Mouse (Mus musculus) embryonic facial prominence, embryonic 15.5 days (tissue): ENCODE results near the gene Ppm1l. TPM values are rescaled to one million over a fixed set of nuclear protein-coding genes. Genes with fewer than 3 reads are reported as not detected.
A peak's percentile ranks its signal among the peaks of the same experiment; 100 is the strongest.

ENCODE experiments used
- ATAC-seq: fragments of 200-750 bp; cut with Nextera tagmentation; 2 replicates; pipeline ENCODE4 v1.8.0; 2017; ENCODE audit warnings: low read depth, moderate TSS enrichment; ENCODE audit not compliant: insufficient number of reproducible peaks, low FRiP score, low TSS enrichment
- H3K27ac ChIP-seq: fragments of 300-500 bp; sonication (generic); replicated peaks from 2 replicates; pipeline ENCODE4 v1.5.1; 2015; ENCODE audit warnings: mild to moderate bottlenecking, inconsistent platforms
- H3K27me3 ChIP-seq: fragments of 300-500 bp; sonication (generic); 2 replicates; pipeline ENCODE4 v1.6.1; 2015; ENCODE audit warnings: inconsistent platforms
- H3K36me3 ChIP-seq: fragments of 300-500 bp; sonication (generic); 2 replicates; pipeline ENCODE4 v1.6.1; 2015; ENCODE audit warnings: mild to moderate bottlenecking, inconsistent platforms
- H3K4me1 ChIP-seq: fragments of 300-500 bp; sonication (generic); 2 replicates; pipeline ENCODE4 v1.6.1; 2015; ENCODE audit warnings: inconsistent platforms
- H3K4me2 ChIP-seq: fragments of 300-500 bp; sonication (generic); replicated peaks from 2 replicates; pipeline ENCODE4 v1.6.1; 2015; ENCODE audit warnings: mild to moderate bottlenecking, inconsistent platforms
- H3K4me3 ChIP-seq: fragments of 300-500 bp; sonication (generic); replicated peaks from 2 replicates; pipeline ENCODE4 v1.5.1; 2015; ENCODE audit warnings: mild to moderate bottlenecking, inconsistent platforms
- H3K9ac ChIP-seq: fragments of 300-500 bp; sonication (generic); 2 replicates; pipeline ENCODE4 v1.6.1; 2015; ENCODE audit warnings: inconsistent platforms
- H3K9me3 ChIP-seq: fragments of 300-500 bp; sonication (generic); replicated peaks from 2 replicates; pipeline ENCODE4 v1.6.1; 2016; ENCODE audit warnings: inconsistent platforms
- WGBS: fragments of 180-500 bp; shearing (Covaris S2); methylation state at CpG from one replicate; pipeline ENCODE4 v1.1.7; 2015; 5-methylcytosine and 5-hydroxymethylcytosine counted together
- polyA plus RNA-seq: library from polyadenylated mRNA; unstranded; fragments of >200 nt; fragmentation: Nextera tagmentation; extraction: Ambion mirVana; gene quantifications from 2 replicates; pipeline ENCODE4 v1.2.1, GENCODE M21; 2015

The Ppm1l gene
- polyA plus RNA-seq, 1 experiment from 2014 or later: 7.3 TPM

DNA sequence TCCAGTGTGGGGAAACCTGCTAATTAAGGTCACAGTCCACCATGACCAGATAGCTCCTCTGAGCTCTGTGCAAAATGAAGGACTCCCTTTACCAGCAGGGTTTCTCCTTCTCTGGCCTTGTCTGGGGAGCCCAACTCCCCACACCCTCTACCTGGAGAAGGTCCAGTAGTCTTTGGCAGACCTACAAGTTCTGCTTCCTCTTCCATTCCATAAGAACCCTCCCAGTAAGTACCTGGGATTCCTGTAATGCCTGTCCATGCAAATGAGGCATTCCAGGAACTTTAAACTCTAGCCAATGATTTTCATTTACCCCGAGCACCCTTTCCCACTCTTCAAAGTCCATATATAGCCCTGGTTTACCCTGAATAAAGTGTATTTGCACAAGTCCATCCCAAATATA is 24.0 kb upstream of the Ppm1l start:
- Histone ChIP-seq H3K4me2 (no peak overlapping the region), H3K4me3 (no peak overlapping the region), H3K27ac (no peak overlapping the region), H3K9ac (no peak overlapping the region), H3K27me3 (no peaks in the 10 kb centered on the region), H3K4me1 (0 out of 2 replicates have a peak, but pooled peaks cover 8% of the 10 kb centered on the region), H3K9me3 (no peaks in the 10 kb centered on the region), H3K36me3 (no peaks in the 10 kb centered on the region)
- WGBS: 75% methylated on average over 1 of the region's 1 CpGs
- no peak for ATAC-seq

- H3K36me3 ChIP-seq: no peaks in the 10 kb centered on the region
- no peak overlapping the region for H3K4me3 ChIP-seq
- ATAC-seq: no peak
- H3K27ac ChIP-seq: no peak overlapping the region
- H3K4me1 ChIP-seq: no peaks in the 10 kb centered on the region
- no peaks in the 10 kb centered on the region for H3K9me3 ChIP-seq
- H3K27me3 ChIP-seq: no peaks in the 10 kb centered on the region
- 86% methylated on average over 8 of the region's 8 CpGs for WGBS
- H3K4me2 ChIP-seq: no peak overlapping the region
- no peak overlapping the region for H3K9ac ChIP-seq
These were observed 20.4 kb upstream of the Ppm1l start for GRCm38 (mm10) chr3:69296270-69296669.

- H3K27ac ChIP-seq: no peak overlapping the region
- no peak overlapping the region for H3K9ac ChIP-seq
- no peak overlapping the region for H3K4me3 ChIP-seq
- no peak overlapping the region for H3K4me2 ChIP-seq
- H3K27me3 ChIP-seq: no peaks in the 10 kb centered on the region
- H3K4me1 ChIP-seq: no peaks in the 10 kb centered on the region
- 44% methylated on average over 1 of the region's 1 CpGs for WGBS
- H3K36me3 ChIP-seq: no peaks in the 10 kb centered on the region
- no peak for ATAC-seq
- H3K9me3 ChIP-seq: no peaks in the 10 kb centered on the region
These were observed 16.5 kb upstream of the Ppm1l start for GRCm38 (mm10) chr3:69300121-69300520.

GRCm38 (mm10) chr3:69315810-69316390 is 761 bp upstream of the Ppm1l start:
- Histone ChIP-seq H3K4me3 (peak overlapping the region; percentile 80), H3K27ac (peak overlapping the region; percentile 85), H3K4me2 (peak overlapping the region; percentile 97), H3K4me1 (peaks cover 21% of the 10 kb centered on the region), H3K36me3 (no peaks in the 10 kb centered on the region), H3K9ac (peak overlapping the region; percentile 63), H3K9me3 (no peaks in the 10 kb centered on the region), H3K27me3 (no peaks in the 10 kb centered on the region)
- 1% methylated on average over 18 of the region's 18 CpGs for WGBS
- no peak for ATAC-seq

- Histone ChIP-seq H3K4me2 (peak overlapping the region; percentile 97), H3K9me3 (no peaks in the 10 kb centered on the region), H3K36me3 (no peaks in the 10 kb centered on the region), H3K9ac (peak overlapping the region; percentile 74), H3K4me1 (peaks cover 21% of the 10 kb centered on the region), H3K4me3 (peak overlapping the region; percentile 80), H3K27ac (peak overlapping the region; percentile 78), H3K27me3 (no peaks in the 10 kb centered on the region)
- peak; percentile 63 for ATAC-seq
- under 1% methylated on average over 55 of the region's 73 CpGs for WGBS
These were observed 827 bp downstream of the Ppm1l start for GRCm38 (mm10) chr3:69317251-69318125.

GRCm38 (mm10) chr3:69318131-69318951 is 1.7 kb downstream of the Ppm1l start:
- 2% methylated on average over 25 of the region's 25 CpGs for WGBS

GRCm38 (mm10) chr3:69319061-69319720 is 2.5 kb downstream of the Ppm1l start:
- H3K4me2 ChIP-seq: peak overlapping the region; percentile 97
- no peaks in the 10 kb centered on the region for H3K9me3 ChIP-seq
- ATAC-seq: no peak
- H3K36me3 ChIP-seq: no peaks in the 10 kb centered on the region
- H3K27me3 ChIP-seq: no peaks in the 10 kb centered on the region
- peak overlapping the region; percentile 80 for H3K4me3 ChIP-seq
- no peak overlapping the region for H3K9ac ChIP-seq
- WGBS: 76% methylated on average over 6 of the region's 6 CpGs
- peaks cover 21% of the 10 kb centered on the region for H3K4me1 ChIP-seq
- no peak overlapping the region for H3K27ac ChIP-seq

More at GRCm38 (mm10) chr3:69318131-69318951, 1.7 kb downstream of the Ppm1l start:
- Histone ChIP-seq H3K9me3 (no peaks in the 10 kb centered on the region), H3K27ac (no peak overlapping the region), H3K4me1 (peaks cover 21% of the 10 kb centered on the region), H3K4me2 (peak overlapping the region; percentile 97), H3K4me3 (peak overlapping the region; percentile 80), H3K9ac (no peak overlapping the region), H3K36me3 (no peaks in the 10 kb centered on the region), H3K27me3 (no peaks in the 10 kb centered on the region)
- no peak for ATAC-seq

DNA sequence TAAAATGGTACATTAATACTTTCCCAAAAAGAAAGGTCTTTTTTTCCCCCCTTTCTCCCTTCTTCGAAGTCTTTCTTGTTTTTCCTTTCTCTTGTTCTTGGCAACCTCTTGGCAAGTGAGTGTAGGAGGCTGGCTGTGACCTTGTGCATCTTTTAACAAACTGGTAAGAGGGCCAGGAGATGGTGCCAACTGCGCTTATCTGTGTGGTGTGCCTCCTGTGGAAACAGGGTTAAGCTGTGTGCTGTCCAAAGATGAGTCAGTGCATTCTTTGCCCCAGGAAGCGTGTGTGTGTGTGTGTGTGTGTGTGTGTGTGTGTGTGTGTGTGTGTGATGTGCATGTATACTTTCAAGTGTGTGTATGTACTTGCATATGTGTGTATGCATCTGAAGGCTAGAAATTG is 7.3 kb downstream of the Ppm1l start:
- ATAC-seq: no peak
- Histone ChIP-seq H3K9me3 (no peaks in the 10 kb centered on the region), H3K9ac (no peak overlapping the region), H3K4me1 (peaks cover 4% of the 10 kb centered on the region), H3K4me2 (no peak overlapping the region), H3K27ac (no peak overlapping the region), H3K4me3 (no peak overlapping the region), H3K27me3 (no peaks in the 10 kb centered on the region), H3K36me3 (no peaks in the 10 kb centered on the region)
- 75% methylated on average over 3 of the region's 3 CpGs for WGBS

DNA sequence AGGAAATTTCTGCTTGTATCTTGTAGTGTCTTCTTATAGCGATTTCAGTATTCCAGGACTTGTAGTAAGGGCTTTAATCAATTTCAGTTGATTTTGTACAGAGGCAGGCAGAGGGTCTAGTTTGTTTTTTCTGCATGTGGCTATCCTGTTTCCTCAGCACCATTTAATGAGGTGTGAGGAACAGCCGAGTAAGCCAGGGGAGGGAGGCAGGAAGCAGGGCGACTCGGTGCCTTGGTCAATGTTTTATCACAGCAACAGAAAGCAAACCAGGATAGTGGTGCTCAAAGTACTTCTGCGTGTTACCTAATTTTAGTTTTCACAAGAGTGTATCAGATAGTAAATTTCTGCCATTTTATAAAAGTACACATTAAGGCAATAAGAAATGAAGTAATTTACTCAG is 13.2 kb downstream of the Ppm1l start:
- Histone ChIP-seq H3K4me1 (no peaks in the 10 kb centered on the region), H3K4me3 (no peak overlapping the region), H3K9me3 (no peaks in the 10 kb centered on the region), H3K4me2 (no peak overlapping the region), H3K9ac (no peak overlapping the region), H3K36me3 (no peaks in the 10 kb centered on the region), H3K27me3 (no peaks in the 10 kb centered on the region), H3K27ac (no peak overlapping the region)
- no peak for ATAC-seq
- WGBS: 64% methylated on average over 5 of the region's 5 CpGs

DNA sequence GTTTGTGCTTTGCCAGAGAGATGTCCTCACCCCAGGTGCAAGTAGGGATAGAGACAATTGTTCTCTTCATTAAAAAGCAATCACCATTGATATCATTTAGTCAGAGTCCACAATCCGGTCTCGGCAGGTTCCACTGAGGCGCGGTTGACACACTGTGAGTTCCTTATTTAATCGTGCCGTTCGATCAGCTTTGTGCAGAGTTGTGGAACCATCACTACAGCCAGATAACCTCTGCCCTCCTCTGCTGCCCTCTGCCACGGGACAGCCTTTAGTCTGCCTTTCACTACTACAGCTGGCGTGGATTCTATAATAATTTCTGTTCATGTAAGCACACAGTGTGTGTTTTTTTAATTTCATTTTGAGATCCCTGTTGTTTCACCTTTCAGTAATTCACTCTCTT is 17.2 kb downstream of the Ppm1l start:
- no peak for ATAC-seq
- H3K4me3 ChIP-seq: no peak overlapping the region
- no peaks in the 10 kb centered on the region for H3K27me3 ChIP-seq
- 67% methylated on average over 9 of the region's 9 CpGs for WGBS
- H3K9ac ChIP-seq: no peak overlapping the region
- H3K36me3 ChIP-seq: no peaks in the 10 kb centered on the region
- no peak overlapping the region for H3K27ac ChIP-seq
- H3K4me1 ChIP-seq: no peaks in the 10 kb centered on the region
- H3K9me3 ChIP-seq: no peaks in the 10 kb centered on the region
- no peak overlapping the region for H3K4me2 ChIP-seq

GRCm38 (mm10) chr3:69340486-69340885 is 23.8 kb downstream of the Ppm1l start:
- no peak overlapping the region for H3K27ac ChIP-seq
- 0 out of 2 replicates have a peak, but pooled peaks cover 3% of the 10 kb centered on the region for H3K4me1 ChIP-seq
- no peak overlapping the region for H3K4me2 ChIP-seq
- no peak overlapping the region for H3K9ac ChIP-seq
- H3K4me3 ChIP-seq: no peak overlapping the region
- WGBS: 72% methylated on average over 1 of the region's 1 CpGs
- H3K9me3 ChIP-seq: no peaks in the 10 kb centered on the region
- H3K36me3 ChIP-seq: no peaks in the 10 kb centered on the region
- H3K27me3 ChIP-seq: no peaks in the 10 kb centered on the region
- no peak for ATAC-seq
